Mouse (Mus musculus) neutrophil, adult 5-6 weeks (primary cell): ENCODE results near the gene Llgl1. TPM values are rescaled to one million over a fixed set of nuclear protein-coding genes. Genes with fewer than 3 reads are reported as not detected.

Experiments used
- ATAC-seq: fragments of 151-379, 151-347 bp; 2 replicates; pipeline ENCODE4 v1.8.0; 2017; ENCODE audit warnings: mild to moderate bottlenecking, moderate TSS enrichment; ENCODE audit not compliant: insufficient number of reproducible peaks, poor library complexity, low FRiP score, severe bottlenecking; ENCODE audit errors: extremely low read depth
- total RNA-seq: library from RNA; stranded (forward); fragments of 200-1000 nt; gene quantifications from 2 replicates; pipeline ENCODE4 v1.2.3, GENCODE M21; 2017

Llgl1 gene
- total RNA-seq, 1 experiment from 2014 or later = 11.3 TPM

DNA sequence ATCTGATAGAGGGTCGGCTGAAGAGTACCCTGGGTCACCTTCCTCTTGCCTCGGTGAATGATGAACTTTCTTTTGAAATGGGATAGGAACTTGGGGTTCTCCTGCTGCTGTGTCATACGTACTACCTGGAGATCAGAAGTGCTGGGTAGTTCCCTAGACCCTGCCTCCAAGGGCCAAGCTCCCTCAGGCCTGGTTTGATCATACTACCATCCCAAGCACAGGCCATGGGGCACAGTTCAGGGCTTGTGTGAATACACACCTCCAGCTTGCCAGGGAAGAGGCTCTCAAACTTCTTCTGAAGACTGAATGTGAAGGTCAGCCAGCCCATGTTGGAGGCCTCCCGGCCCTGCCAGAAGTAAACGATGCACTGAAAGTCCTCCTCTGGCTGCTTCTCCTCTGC lies 16.3 kb downstream of the Llgl1 start:
- no peak for ATAC-seq

DNA sequence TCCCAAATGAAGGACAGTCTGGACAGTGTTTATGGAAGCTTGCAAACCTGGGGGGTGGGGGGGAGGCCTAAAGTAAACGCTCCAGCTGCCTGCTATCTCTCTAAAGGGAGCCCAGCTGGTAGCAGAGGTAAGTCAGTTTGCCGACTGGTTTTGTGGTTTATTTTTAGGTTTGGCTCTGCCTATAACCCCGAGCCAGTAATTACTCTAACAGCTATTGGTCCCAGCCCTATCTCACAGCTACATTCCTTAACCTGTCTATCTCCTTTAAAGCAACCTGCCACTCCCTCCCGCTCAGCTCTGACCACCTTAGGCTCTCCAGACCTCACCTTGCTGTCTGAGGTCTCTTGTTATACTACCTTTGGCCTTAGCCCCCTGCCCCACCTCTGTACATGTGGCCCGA lies 19.7 kb downstream of the Llgl1 start:
- ATAC-seq = no peak

DNA sequence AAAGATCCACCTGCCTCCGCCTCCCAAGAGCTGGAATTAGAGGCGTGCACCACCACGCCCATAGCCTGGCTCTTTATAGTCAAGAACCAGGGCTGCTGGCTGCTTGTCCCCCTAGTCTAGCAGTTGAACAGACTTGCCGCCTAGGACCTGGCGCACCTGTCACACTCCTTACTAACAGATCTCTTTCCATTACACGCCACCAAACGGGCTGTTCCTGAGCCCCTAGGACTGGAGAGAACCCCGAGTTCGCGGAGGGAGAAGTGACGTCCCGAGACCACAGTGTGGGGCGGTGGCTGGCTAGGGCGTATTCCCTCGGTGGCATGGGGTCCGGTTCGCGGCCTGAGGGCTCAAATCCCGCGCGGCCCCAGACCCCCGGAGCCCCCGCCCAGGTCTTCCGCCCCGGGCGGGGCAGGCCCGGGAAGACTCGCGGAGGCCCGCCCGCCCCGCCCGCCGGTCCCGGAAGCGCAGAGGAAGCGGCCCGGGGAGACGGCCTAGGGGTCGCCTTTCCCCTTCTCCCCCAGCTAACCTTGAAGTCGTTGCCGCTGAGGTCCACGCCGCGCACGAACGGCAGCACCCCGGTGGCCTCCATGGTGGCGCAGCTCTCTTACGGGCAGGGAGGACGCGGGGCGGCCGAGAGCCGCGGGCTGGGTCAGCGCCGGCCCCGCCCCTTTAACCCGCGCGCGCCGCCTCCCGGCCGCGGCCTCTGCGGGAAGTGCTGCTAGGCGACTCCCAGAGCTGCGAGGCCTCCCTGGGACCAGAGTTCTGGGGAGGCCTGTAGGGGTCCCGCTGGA lies 27.3 kb downstream of the Llgl1 start, which contains the start of gene Flii:
Gene Flii, minus strand, starts transcription at position 663 of the 791 bp plus-strand sequence.
- peak; percentile 42 for ATAC-seq

DNA sequence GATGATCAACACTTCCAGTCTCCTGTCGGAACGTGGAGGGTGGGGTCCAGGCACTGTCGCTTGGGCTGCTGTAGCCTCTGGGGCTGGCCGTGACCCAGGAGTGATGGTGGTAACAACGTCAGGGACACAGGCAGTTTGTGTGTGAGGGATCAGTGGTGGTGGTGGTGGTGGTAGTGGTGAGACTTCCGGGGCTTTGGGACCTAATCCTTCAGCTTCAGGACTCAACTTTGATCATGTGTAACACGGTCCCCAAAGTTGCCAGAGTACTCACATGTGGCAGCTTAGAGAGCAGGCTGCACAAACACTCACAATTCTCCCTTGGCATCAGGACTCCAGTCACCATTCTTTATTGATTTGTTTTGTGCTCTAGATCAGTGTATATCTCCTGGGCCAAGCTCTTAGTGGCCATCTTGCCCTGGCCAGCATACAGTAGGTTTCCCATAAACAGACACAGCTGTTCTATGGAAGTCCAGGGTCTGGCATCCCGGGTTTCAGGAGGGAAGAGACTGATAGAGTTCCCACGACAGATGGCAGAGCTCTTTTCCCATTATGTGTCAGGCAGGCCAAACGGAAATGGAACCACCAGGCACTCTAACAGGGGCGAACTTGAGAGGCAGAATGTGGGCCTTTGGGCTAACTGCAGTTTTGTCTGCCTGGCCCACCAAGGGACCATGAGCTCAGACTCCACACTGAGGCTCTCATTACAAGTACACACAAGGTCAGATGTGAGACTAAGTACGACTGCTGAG lies 28.0 kb downstream of the Llgl1 start:
- no peak for ATAC-seq

DNA sequence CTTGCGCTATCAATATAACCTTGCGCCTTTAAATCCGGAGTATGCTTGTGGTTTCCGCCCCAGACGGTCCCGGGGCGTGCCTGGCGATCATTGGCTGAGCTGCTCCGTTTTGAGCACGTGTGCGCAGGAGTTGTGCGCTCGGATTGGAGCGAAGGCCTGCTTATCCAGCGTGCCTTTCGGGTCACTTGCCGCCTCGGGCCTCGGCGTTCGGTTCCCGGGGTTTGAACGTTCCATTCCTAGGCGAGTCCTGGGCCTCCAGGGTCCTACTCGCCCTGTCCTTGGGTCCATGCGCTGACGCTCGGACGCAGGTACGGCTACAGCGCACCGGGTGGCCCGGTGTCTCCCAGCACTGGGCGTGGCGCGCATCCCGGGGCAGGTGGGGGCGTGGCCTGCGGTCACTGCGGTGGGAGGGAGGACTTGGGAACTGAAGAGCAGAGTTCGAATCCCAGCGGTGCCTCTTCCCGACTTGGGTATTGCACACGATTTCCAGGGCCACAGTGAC lies 28.8 kb downstream of the Llgl1 start, which contains the start of gene Mief2:
Gene Mief2, plus strand, starts transcription at position 139 of the 502 bp plus-strand sequence.
- ATAC-seq = peak; percentile 84

DNA sequence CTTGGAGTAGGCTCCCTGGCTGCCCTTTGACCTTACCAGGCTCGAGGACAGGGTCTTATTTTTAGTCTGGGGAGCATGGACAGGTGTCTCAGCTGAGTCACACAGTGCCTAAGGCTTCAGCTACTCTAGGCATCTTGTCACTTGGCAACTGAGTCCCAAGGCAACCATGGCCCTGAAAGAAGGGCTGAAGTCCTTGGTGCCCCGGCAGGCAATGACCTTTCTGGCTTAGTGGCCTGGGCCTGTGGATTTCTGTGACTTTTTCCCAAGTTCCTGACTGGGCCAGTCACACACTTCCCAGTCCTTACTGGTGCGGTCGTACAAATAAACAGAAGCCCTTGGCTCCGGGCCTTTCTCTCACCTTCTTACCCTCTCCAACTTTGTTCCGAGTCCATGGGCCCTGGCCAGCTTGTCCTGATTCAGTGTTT lies 29.7 kb downstream of the Llgl1 start:
- ATAC-seq = no peak

DNA sequence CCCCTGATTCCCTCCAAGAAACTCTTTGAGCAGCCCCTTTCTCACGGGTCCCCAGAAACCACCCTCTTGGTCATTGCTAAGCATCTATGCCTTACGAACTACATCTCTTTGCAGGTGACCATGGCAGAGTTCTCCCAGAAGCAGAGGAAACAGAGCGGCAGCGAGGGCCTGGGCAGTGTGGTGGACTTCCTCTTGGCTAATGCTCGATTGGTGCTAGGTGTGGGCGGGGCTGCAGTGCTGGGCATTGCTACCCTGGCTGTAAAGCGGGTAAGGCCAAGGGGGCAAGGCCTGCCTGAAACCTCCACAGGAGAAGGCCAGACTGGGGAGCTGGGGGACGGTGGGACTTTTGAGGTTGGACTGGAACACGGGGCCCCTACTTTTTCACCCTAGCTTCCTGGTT lies 30.6 kb downstream of the Llgl1 start:
- ATAC-seq = peak; percentile 11; the same call in 1 of the 2 replicates

DNA sequence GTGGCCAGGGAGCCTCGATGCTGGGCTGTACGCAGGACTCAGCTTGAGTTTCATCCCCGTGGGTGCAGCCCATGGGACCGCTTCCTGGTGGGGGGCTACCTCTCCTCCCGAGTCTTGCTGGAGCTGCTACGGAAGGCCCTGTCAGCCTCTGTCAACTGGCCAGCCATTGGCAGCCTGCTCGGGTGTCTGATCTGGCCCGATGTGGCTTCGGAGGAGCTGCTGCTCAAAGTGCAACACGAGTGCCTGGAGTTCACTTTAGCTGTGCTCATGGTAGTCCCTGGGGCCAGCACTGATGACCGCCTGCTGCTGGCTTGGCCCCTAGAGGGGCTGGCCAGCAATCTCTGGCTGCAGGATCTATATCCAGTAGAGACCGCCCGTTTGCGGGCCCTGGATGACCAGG lies 31.7 kb downstream of the Llgl1 start:
- no peak for ATAC-seq

DNA sequence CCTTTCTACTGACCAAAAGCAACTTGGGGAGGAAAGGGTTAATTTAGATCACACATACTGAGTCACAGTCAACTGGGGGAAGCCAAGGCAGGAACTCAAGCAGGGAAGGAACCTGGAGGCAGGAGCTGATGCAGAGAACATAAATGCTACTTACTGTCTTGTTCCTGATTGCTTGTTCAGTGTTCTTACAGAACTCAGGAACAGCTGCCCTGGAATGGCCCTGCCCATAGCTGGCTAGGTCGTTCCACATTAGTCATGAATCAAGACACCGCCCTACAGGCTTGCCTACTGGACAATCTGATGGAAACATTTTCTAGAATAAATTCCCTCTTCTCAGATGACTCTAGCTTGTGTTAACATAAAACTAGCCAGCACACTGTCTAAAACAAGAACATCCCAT lies 34.7 kb downstream of the Llgl1 start:
- ATAC-seq = no peak

DNA sequence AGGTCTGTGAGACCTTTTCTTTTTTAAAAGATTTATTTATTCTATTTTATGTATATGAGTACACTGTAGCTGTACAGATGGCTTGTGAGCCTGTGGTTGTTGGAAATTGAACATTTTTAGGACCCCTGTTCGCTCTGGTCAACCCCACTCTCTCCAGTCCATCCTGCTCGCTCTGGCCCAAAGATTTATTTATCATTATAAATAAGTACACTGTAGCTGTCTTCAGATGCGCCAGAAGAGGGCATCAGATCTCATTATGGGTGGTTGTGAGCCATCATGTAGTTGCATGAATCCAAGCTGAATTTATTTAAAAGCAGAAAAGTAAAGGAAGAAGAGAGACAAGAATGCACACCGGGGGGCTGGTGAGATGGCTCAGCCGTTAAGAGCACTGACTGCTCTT lies 35.7 kb downstream of the Llgl1 start:
- ATAC-seq = no peak

DNA sequence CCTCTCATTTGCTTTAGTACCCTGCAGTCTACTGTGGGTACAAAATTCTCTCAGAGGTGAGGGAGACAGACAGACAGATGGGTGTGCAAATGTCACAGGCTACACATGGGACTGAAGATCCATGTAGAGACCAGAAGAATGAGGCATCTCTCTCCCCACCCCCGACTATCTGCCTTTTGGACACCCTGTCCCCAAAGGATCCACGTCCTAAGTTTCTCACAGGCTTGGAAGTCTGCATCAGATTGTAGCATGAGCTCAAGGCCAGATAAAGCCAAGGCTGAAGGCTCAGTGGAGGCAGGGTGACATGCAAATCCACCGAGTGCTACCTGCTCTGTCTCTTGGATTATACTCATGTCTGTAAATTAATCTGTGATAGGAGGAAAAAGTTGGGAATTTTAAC lies 37.0 kb downstream of the Llgl1 start:
- no peak for ATAC-seq

DNA sequence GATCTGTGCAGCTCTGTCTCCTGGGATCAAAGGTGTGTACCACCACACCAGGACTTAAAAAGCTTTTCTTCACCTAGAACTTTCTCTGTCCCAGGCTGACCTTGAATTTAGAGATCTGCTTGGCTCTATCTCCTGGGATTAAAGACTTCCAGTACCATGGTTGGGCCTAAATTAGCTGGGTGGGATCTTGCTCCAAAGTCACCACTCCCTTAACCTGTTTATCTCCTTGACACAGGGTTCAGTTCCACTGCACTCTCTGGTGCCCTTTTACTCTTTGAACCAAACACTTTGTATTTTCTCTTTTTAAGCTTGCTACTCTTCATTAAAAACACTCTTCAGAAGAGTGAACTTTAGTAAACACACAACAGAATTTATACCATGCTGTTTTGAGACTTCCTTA lies 37.9 kb downstream of the Llgl1 start:
- no peak for ATAC-seq

DNA sequence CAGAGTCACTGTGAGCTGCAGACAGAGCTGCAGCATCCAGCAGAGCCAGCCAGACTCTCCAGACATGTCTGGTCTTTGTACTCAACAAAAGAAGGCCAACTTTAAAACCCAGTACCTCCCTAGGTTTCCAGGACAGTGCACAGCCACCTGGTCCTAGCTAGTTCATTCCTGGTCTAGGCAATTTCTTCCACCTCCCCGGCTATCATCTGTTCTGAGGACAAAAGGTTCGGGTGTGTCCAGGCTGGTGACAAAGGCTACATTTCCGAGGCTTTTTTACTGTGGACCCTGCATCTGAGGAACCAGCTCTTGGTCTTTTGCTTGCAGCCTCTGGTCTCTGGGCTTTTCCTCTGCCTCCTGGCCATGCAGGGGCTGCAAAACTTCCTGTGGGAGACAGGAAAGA lies 40.8 kb downstream of the Llgl1 start:
- ATAC-seq = no peak

DNA sequence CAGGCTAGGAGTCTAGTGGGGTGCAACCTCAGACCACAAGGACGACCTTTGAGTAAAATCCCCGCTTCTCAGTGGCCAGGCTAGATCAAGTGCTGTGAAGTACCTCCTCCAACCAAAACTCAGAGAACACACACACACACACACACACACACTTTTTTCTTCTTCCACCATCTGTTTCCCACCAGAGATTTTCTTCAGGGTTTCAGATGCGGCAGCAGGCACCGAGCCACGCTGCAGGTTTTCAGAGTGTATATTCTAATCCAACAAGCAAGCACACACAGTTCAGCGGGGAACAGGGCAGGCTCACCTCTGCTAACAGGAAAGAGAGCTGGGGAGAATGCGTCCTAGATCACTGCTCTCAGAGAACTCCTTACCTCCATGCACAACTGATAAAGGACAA lies 56.0 kb downstream of the Llgl1 start:
- ATAC-seq = no peak

DNA sequence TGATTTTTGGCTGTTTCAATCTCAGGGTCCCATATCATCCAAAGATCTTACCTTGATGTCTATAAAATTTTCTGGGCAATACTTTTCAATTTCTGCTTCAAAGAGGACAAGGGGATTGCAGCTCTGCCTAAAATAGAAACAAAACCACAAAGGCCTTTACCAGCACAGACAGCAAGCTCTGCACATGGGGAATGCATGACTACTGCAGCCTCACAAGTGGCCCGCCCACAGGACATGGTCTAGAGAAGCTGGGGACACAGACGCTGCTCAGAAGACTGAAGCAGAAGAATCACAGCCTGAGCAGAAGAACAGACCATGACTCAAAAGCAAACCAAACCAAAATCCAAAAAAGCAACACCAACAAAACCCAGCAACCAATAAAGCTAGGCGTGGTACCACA lies 62.2 kb downstream of the Llgl1 start:
- no peak for ATAC-seq

Other genes with a start within 250 kb of the Llgl1 start
- 29.7 and 31.2 TPM in 2 replicates for gene Drg2, start 245.1 kb upstream of the Llgl1 start, total RNA-seq
- 0.12 TPM in 2 replicates for gene Myo15, start 230.4 kb upstream of the Llgl1 start, total RNA-seq
- 38.1 and 40.3 TPM in 2 replicates for gene Alkbh5, start 163.3 kb upstream of the Llgl1 start, total RNA-seq
- gene Flii, start 27.5 kb downstream of the Llgl1 start, total RNA-seq = 249 and 288 TPM in 2 replicates
- 12.8 and 15.2 TPM in 2 replicates for gene Mief2, start 28.7 kb downstream of the Llgl1 start, total RNA-seq
- 20.6 and 20.9 TPM in 2 replicates for gene Top3a, start 77.6 kb downstream of the Llgl1 start, total RNA-seq
- gene Smcr8, start 77.8 kb downstream of the Llgl1 start, total RNA-seq = 29.6 and 31.2 TPM in 2 replicates
- 0.93 and 2.1 TPM in 2 replicates for gene Shmt1, start 112.0 kb downstream of the Llgl1 start, total RNA-seq
- 7.0 and 7.8 TPM in 2 replicates for gene Dhrs7b, start 130.9 kb downstream of the Llgl1 start, total RNA-seq
- gene Tmem11, start 179.5 kb downstream of the Llgl1 start, total RNA-seq = 26.0 and 27.6 TPM in 2 replicates
- gene Natd1, start 215.0 kb downstream of the Llgl1 start, total RNA-seq = 6.4 and 6.5 TPM in 2 replicates
- gene Map2k3, start 232.3 kb downstream of the Llgl1 start, total RNA-seq = 44.1 and 49.0 TPM in 2 replicates